Mouse (Mus musculus) testis, adult 2 months (tissue): Measurements from ENCODE around the gene Fkbpl. TPM values are rescaled to one million over a fixed set of nuclear protein-coding genes. Genes with fewer than 3 reads are reported as not detected.

Source experiments
- H3K27ac ChIP-seq: fragments of 200-500 bp; 2 replicates; pipeline ENCODE4 v1.5.1; 2012; ENCODE audit warnings: low read depth, low read length; ENCODE audit not compliant: control insufficient read depth, insufficient read depth
- H3K27me3 ChIP-seq: fragments of 200-500 bp; 2 replicates; pipeline ENCODE4 v1.6.1; 2012; ENCODE audit warnings: mild to moderate bottlenecking, low read length, moderate library complexity; ENCODE audit not compliant: control insufficient read depth, insufficient read depth
- H3K36me3 ChIP-seq: fragments of 200-500 bp; 2 replicates; pipeline ENCODE4 v1.6.1; 2012; ENCODE audit warnings: mild to moderate bottlenecking, low read length; ENCODE audit not compliant: control insufficient read depth, insufficient read depth
- H3K4me1 ChIP-seq: fragments of 200-500 bp; 2 replicates; pipeline ENCODE4 v1.6.1; 2012; ENCODE audit warnings: low read length; ENCODE audit not compliant: control insufficient read depth, insufficient read depth
- H3K4me3 ChIP-seq: fragments of 200-500 bp; 2 replicates; pipeline ENCODE4 v1.5.1; 2012; ENCODE audit warnings: low read depth, mild to moderate bottlenecking, low read length, moderate library complexity, mixed read lengths; ENCODE audit not compliant: control insufficient read depth
- CTCF ChIP-seq: fragments of 200-500 bp; IDR thresholded peaks from 2 replicates; pipeline ENCODE4 v1.5.1; 2012; ENCODE audit warnings: low read depth, mild to moderate bottlenecking, inconsistent platforms, low read length, moderate library complexity; ENCODE audit not compliant: control insufficient read depth, insufficient read depth, insufficient replicate concordance
- POLR2A ChIP-seq: fragments of 200-500 bp; IDR thresholded peaks from 2 replicates; pipeline ENCODE4 v1.6.1; 2012; ENCODE audit warnings: low read depth, mild to moderate bottlenecking, inconsistent platforms, low read length, moderate library complexity; ENCODE audit not compliant: control insufficient read depth
- polyA plus RNA-seq: library from polyadenylated mRNA; depleted of rRNA; stranded (reverse); fragments of >200 nt; gene quantifications from 2 replicates; pipeline ENCODE4 v1.2.3, GENCODE M21; 2012

Fkbpl gene
- polyA plus RNA-seq, 1 experiment = 156 TPM

DNA sequence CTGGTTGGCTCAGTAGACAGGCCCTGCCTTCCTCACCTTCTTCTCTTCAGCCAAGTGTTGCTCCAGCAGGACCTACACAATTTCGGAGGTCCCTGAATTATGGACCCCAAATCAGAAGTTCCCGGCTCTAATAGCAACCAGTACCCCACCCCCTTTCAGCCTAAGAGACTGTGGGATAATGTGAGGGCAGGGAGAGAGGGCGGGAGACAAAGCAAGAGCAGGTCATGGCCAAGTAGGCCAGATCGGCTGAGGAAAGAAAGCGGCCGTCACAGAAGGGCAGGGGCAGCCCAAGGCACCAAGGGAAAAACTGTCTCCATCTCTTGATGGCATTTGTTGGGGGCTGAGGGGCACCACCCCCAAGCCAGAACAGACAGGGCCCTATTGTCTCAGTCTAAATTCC, 28.7 kb upstream of the Fkbpl start, which contains the start of gene Egfl8:
Gene Egfl8 (minus strand): TSS at position 101 of the 400 bp plus-strand sequence.
- Histone ChIP-seq H3K27me3 (no peaks in the 10 kb centered on the region), H3K4me3 (no peak within 1 kb of the TSS), H3K4me1 (no peaks in the 10 kb centered on the region), H3K27ac (no peak within 1 kb of the TSS), H3K36me3 (no peaks in the 10 kb centered on the region)
- TF ChIP-seq POLR2A (no peak), CTCF (no peak)

DNA sequence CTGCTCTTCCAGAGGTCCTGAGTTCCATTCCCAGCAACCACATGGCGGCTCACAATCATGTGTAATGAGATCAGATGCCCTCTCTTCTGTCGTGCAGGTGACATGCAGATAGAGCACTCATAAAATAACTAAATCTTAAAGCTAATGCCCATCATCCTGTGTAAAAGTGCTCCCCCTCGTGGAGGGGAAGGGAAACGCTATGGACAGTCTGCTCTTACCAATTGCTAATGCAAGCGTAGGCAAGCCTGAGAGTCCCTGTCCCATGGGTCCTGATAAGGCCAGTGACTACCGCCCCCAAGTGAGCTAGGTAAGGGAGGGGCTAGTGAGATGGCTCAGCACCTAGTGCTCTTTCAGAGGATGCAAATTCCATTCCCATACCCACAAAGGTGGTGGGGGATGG, 25.6 kb upstream of the Fkbpl start:
- Histone ChIP-seq H3K27me3 (no peaks in the 10 kb centered on the region), H3K4me3 (no peak overlapping the region), H3K27ac (no peak overlapping the region), H3K36me3 (no peaks in the 10 kb centered on the region), H3K4me1 (no peaks in the 10 kb centered on the region)
- TF ChIP-seq CTCF = peak; percentile 33; the same call in 1 of the 2 replicates
- no peak for TF ChIP-seq POLR2A

DNA sequence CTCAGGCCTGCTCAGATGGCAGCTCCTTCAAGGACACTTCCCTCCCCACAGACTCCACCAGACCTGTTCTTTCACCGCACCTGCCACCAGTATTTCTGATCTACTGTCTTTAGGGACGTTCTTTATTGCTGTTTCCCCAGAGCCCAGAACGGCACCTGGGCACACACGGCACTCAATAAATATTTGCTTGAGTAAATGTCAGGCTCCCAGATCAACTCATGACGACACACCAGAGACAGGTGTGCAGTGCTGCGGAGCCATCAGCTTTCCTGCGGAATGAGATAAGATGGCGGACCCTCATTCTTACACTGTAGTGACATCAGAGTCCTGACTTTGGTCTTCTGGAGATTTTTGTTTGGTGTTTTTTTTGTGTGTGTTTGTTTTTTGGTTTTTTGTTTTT, 23.6 kb upstream of the Fkbpl start:
- Histone ChIP-seq H3K4me1 (peaks cover 5% of the 10 kb centered on the region), H3K36me3 (no peaks in the 10 kb centered on the region), H3K4me3 (no peak overlapping the region), H3K27me3 (no peaks in the 10 kb centered on the region), H3K27ac (no peak overlapping the region)
- no peak for TF ChIP-seq POLR2A
- no peak for TF ChIP-seq CTCF

DNA sequence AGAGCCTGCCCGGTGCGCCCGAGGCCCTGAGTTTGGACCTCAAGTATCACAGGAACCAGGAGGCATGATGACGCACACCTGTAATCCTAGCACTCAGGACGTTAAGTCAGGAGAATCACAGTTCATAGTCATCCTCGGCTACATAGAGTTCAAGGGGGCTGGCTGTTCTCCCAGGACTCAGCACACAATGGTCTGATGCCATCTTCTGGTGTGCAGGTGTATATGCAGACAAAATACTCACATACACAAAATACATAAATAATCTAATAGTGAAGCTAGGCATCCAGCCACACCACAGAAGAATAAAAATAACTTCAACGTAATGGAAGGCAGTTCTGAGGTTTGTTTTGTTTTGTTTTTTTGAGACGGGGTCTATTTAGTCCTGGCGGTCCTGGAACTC, 21.4 kb upstream of the Fkbpl start:
- Histone ChIP-seq H3K4me1 (peaks cover 23% of the 10 kb centered on the region), H3K27me3 (no peaks in the 10 kb centered on the region), H3K27ac (no peak overlapping the region), H3K36me3 (no peaks in the 10 kb centered on the region), H3K4me3 (no peak overlapping the region)
- TF ChIP-seq CTCF (no peak), POLR2A (no peak)

DNA sequence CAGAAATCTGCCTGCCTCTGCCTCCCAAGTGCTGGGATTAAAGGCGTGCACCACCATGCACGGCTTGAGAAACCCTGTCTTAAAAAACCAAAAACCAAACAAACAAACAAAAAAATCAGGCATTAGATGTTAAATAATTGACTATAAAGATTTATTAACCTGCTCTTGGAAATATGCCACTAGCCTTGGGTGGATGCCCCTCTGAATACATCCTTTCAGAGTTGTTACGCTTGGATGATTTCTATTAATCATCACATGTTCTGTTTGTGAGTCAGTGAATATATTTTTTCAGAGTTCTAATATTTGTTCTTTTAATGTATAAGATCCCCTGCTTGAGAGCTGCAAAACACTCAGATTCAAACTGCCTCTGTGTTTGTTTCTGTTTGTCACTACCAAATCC, 19.6 kb upstream of the Fkbpl start:
- TF ChIP-seq POLR2A (no peak), CTCF (no peak)
- H3K27ac ChIP-seq = no peak overlapping the region
- no peaks in the 10 kb centered on the region for H3K36me3 ChIP-seq
- H3K27me3 ChIP-seq = no peaks in the 10 kb centered on the region
- no peak overlapping the region for H3K4me3 ChIP-seq
- H3K4me1 ChIP-seq = peaks cover 31% of the 10 kb centered on the region

DNA sequence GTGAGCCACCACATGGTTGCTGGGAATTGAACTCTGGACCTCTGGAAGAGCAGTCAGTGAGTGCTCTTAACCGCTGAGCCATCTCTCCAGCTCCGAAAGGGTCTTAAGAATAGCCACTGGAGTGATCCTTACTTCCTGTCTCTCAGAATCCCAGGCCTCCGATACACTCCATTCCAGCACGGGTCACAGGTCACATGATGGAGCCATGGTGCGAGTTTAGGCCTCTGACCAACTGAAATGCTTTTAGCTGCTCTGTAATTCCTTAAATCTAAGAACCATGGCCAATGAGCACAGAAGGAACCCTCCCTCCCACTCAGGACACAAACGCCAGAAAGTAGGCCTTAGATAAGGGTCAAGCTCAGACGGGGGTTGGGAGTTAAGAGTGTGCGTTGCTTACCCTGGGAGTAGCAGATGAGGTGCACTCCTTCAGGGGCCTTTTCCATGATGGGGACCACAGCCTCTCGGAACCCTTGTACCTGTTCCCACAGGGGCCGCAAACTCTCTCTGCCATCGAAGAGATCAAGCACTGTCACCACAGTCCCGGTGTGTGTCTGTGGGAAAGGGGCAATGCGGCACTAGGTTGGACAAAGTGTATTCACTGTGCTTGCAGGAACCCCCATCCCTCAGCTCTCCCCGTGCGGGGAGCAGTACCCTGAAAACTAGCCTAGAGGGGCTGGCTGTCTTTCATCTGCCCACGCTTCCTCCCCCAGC, 18.3 kb upstream of the Fkbpl start:
- Histone ChIP-seq H3K27ac (peak overlapping the region; percentile 81), H3K27me3 (peaks cover 5% of the 10 kb centered on the region; the same call in 1 of the 2 replicates), H3K4me3 (peak overlapping the region; percentile 94), H3K4me1 (peaks cover 40% of the 10 kb centered on the region), H3K36me3 (no peaks in the 10 kb centered on the region)
- TF ChIP-seq CTCF = no peak
- no peak for TF ChIP-seq POLR2A

DNA sequence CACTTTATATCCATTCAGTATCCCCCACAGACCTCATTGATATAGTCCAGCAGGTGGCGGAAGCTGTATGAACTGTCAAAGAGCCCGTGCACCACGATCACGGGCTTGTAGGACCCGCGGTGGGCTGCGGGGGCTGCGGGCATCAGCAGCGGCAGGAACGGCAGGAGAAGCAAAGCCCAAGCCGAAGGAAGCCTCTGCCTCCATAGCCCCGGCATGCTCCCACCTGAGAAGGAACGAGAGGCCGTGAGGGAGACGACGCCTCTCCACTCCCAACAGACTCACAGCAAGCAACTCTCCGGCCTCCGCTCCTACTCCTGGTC, 17.8 kb upstream of the Fkbpl start:
- H3K4me3 ChIP-seq = peak overlapping the region; percentile 94
- TF ChIP-seq CTCF (peak; percentile 18; the same call in 1 of the 2 replicates), POLR2A (no peak)
- H3K4me1 ChIP-seq = peaks cover 44% of the 10 kb centered on the region
- H3K36me3 ChIP-seq = no peaks in the 10 kb centered on the region
- peaks cover 5% of the 10 kb centered on the region; the same call in 1 of the 2 replicates for H3K27me3 ChIP-seq
- peak overlapping the region; percentile 81 for H3K27ac ChIP-seq
